Mouse (Mus musculus): ENCODE data around the gene Mamld1. TPM values are rescaled to one million over a fixed set of nuclear protein-coding genes. Genes with fewer than 3 reads are reported as not detected.
"Not testable (repeated sequence)": the region's sequence is repeated elsewhere in the genome, so short reads cannot be mapped to it uniquely, and the experiment has no call there.

Gene Mamld1
- total RNA-seq (2021): 10 to 100 TPM; 35.2 to 39.5 TPM
- long read RNA-seq, experiment 1, full-length matches to known transcripts: 20 of 33 reads
- long read RNA-seq, experiment 1, partial matches to known transcripts: 8 of 33 reads
- long read RNA-seq, experiment 1, other reads (novel, unspliced or antisense): 5 of 33 reads
- long read RNA-seq, experiment 2, full-length matches to known transcripts: 8 of 16 reads
- long read RNA-seq, experiment 2, partial matches to known transcripts: 3 of 16 reads
- long read RNA-seq, experiment 2, other reads (novel, unspliced or antisense): 5 of 16 reads

GRCm38 (mm10) chrX:71049864-71050576, at the start of gene Mamld1:
TSS of gene Mamld1 (plus strand) at chrX:71050256.
- peak; percentile 76 to 82 for DNase-seq (ENCODE audit: extremely low spot score in 1 of 2, low spot score in 2 of 2)
- intact Hi-C loops (cut with DNase I): loop anchor here (1.0 to 10.0 kb wide), 8 partner anchors 65 to 688 kb away; no protein-coding TSS in a partner anchor
- Histone ChIP-seq H3K4me3 (peak within 1 kb of the TSS; percentile 60), H3K27ac (peak within 1 kb of the TSS; percentile 81)
- TF ChIP-seq CTCF (IDR thresholded peaks at IDR 0.05): peak; percentile 15

- H3K4me3 ChIP-seq: no peak overlapping the region
- intact Hi-C loops (cut with DNase I): no loop called here
- no peak for TF ChIP-seq CTCF (IDR thresholded peaks at IDR 0.05)
- no peak for DNase-seq (ENCODE audit: extremely low spot score in 1 of 2, low spot score in 2 of 2)
- H3K27ac ChIP-seq: no peak overlapping the region
These were observed 25.3 kb upstream of the Mamld1 start for GRCm38 (mm10) chrX:71024718-71025117.

DNA sequence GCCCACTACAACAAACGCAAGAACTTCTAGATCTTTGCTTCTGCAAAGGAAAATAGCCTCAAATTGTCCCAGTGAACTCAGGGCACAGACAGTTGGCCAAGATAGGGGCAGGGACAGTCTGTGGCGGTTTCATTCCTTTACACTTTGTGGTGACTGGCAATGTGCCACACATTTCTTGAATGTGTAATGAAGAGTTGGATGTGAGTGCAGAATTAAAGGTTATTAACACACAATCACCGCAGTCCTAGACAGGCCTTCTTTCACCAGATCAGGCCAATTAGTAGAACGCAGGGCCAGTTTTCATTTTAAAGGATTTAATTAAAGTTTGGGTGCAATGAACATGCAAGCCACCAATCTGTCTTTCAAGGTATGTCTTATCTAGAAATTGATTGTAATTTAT, 22.0 kb upstream of the Mamld1 start:
- intact Hi-C loops (cut with DNase I): no loop called here
- H3K27ac ChIP-seq: no peak overlapping the region

GRCm38 (mm10) chrX:71028976-71029375, 21.1 kb upstream of the Mamld1 start:
- intact Hi-C loops (cut with DNase I); H3K27ac ChIP-seq; DNase-seq (ENCODE audit: extremely low spot score in 1 of 2, low spot score in 2 of 2); H3K4me3 ChIP-seq: not testable (repeated sequence)

More for the DNA sequence above, 22.0 kb upstream of the Mamld1 start:
- TF ChIP-seq CTCF (IDR thresholded peaks at IDR 0.05): no peak
- no peak for DNase-seq (ENCODE audit: extremely low spot score in 1 of 2, low spot score in 2 of 2)
- H3K4me3 ChIP-seq: no peak overlapping the region

DNA sequence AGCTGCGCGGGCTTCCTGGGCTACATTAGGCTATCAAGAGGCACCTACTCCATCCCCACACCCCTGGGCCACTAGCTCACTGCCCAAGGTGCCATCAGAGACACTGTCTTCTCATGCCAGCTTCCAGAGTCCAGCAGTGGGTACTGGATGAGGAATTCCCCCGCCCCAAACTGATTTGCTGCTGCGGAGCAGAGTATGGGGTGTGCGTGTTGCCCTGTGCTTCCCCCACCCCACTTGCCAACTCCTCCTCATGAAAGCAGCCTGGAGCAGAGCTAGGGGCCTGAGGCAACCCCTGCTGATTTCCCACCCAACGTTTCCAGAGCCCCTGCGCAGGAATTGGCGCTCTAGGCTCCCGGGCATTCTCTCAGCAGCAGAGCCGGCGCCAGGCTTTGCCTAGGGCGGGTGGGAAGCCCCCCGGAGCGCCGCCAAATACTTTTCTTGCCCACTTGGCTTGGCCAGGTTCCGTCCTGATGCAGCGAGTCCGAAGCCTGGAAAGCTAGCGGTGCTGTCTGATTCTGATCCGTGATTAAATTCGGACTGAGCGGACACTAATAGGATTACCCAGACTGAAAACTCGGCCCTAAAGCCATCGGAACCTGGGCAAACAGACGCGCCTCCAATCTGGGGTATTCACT, 738 bp downstream of the Mamld1 start:
- Histone ChIP-seq H3K27ac (peak overlapping the region; percentile 81), H3K4me3 (peak overlapping the region; percentile 60)
- TF ChIP-seq CTCF (IDR thresholded peaks at IDR 0.05): no peak
- DNase-seq (ENCODE audit: extremely low spot score in 1 of 2, low spot score in 2 of 2): peak in 1 of 2 experiments; percentile 18
- intact Hi-C loops (cut with DNase I): loop anchor here (1.0 to 5.0 kb wide), 7 partner anchors 82 to 688 kb away; no protein-coding TSS in a partner anchor

- intact Hi-C loops (cut with DNase I): loop anchor here (1.0 to 5.0 kb wide), 7 partner anchors 81 to 689 kb away; no protein-coding TSS in a partner anchor
- DNase-seq (ENCODE audit: extremely low spot score in 1 of 2, low spot score in 2 of 2): peak; percentile 10 to 19
These were observed 1.5 kb downstream of the Mamld1 start for GRCm38 (mm10) chrX:71051361-71052114.

GRCm38 (mm10) chrX:71052115-71052478, 2.0 kb downstream of the Mamld1 start:
- DNase-seq (ENCODE audit: extremely low spot score in 1 of 2, low spot score in 2 of 2): peak; percentile 78 to 82
- H3K27ac ChIP-seq: peak overlapping the region; percentile 81
- intact Hi-C loops (cut with DNase I): loop anchor here (1.0 to 5.0 kb wide), 5 partner anchors 80 to 690 kb away; no protein-coding TSS in a partner anchor
- peak; percentile 67 for TF ChIP-seq CTCF (IDR thresholded peaks at IDR 0.05)
- peak overlapping the region; percentile 60 for H3K4me3 ChIP-seq

More at GRCm38 (mm10) chrX:71051361-71052114, 1.5 kb downstream of the Mamld1 start:
- Histone ChIP-seq H3K4me3 (peak overlapping the region; percentile 60), H3K27ac (peak overlapping the region; percentile 81)
- TF ChIP-seq CTCF (IDR thresholded peaks at IDR 0.05): no peak

- peak overlapping the region; percentile 60 for H3K4me3 ChIP-seq
- intact Hi-C loops (cut with DNase I): loop anchor here (1.0 to 5.0 kb wide), 5 partner anchors 80 to 690 kb away; no protein-coding TSS in a partner anchor
- TF ChIP-seq CTCF (IDR thresholded peaks at IDR 0.05): no peak
- DNase-seq (ENCODE audit: extremely low spot score in 1 of 2, low spot score in 2 of 2): no peak
- H3K27ac ChIP-seq: no peak overlapping the region
These were observed 2.6 kb downstream of the Mamld1 start for GRCm38 (mm10) chrX:71052481-71053216.

GRCm38 (mm10) chrX:71053246-71053645, 3.2 kb downstream of the Mamld1 start:
- intact Hi-C loops (cut with DNase I): loop anchor here (5.0 kb wide), 4 partner anchors 79 to 691 kb away; no protein-coding TSS in a partner anchor
- no peak for TF ChIP-seq CTCF (IDR thresholded peaks at IDR 0.05)
- Histone ChIP-seq H3K4me3 (peak overlapping the region; percentile 26), H3K27ac (no peak overlapping the region)
- DNase-seq (ENCODE audit: extremely low spot score in 1 of 2, low spot score in 2 of 2): no peak

GRCm38 (mm10) chrX:71056968-71057367, 6.9 kb downstream of the Mamld1 start:
- no peak overlapping the region for H3K27ac ChIP-seq
- H3K4me3 ChIP-seq: no peak overlapping the region
- TF ChIP-seq CTCF (IDR thresholded peaks at IDR 0.05): no peak
- DNase-seq (ENCODE audit: extremely low spot score in 1 of 2, low spot score in 2 of 2): no peak
- intact Hi-C loops (cut with DNase I): no loop called here

Data from left cerebral cortex, adult 2 months (tissue).